Mouse (Mus musculus) heart, adult 2 months (tissue): ENCODE data around the gene Scn4b. TPM values are rescaled to one million over a fixed set of nuclear protein-coding genes. Genes with fewer than 3 reads are reported as not detected.
A peak's percentile ranks its signal among the peaks of the same experiment; 100 is the strongest.

ENCODE experiments used
- DNase-seq, 2 experiments: peaks; one replicate each; pipeline ENCODE4 v3.0.0; 2021
- H3K27ac ChIP-seq: fragments of 200-600 bp; 2 replicates; pipeline ENCODE4 v1.8.1; 2022
- H3K27me3 ChIP-seq: fragments of 200-500 bp; 2 replicates; pipeline ENCODE4 v1.6.1; 2012; ENCODE audit warnings: mild to moderate bottlenecking, low read length, inconsistent platforms, mixed read lengths; ENCODE audit not compliant: control insufficient read depth, insufficient read depth
- H3K36me3 ChIP-seq: fragments of 200-500 bp; 2 replicates; pipeline ENCODE4 v1.6.1; 2012; ENCODE audit warnings: low read length, inconsistent platforms; ENCODE audit not compliant: control insufficient read depth, insufficient read depth
- H3K4me1 ChIP-seq: fragments of 200-500 bp; 2 replicates; pipeline ENCODE4 v1.6.1; 2011; ENCODE audit warnings: low read length; ENCODE audit not compliant: control insufficient read depth, insufficient read depth
- H3K4me3 ChIP-seq: fragments of 200-600 bp; 2 replicates; pipeline ENCODE4 v1.8.1; 2022
- H3K79me2 ChIP-seq: fragments of 200-500 bp; replicated peaks from 2 replicates; pipeline ENCODE4 v1.6.1; 2012; ENCODE audit warnings: mild to moderate bottlenecking, inconsistent platforms, low read length, moderate library complexity, mixed read lengths; ENCODE audit not compliant: control insufficient read depth, insufficient read depth
- H3K9ac ChIP-seq: fragments of 200-500 bp; 2 replicates; pipeline ENCODE4 v1.6.1; 2012; ENCODE audit warnings: low read depth, mild to moderate bottlenecking, control low read depth, inconsistent platforms, low read length, mixed read lengths
- CTCF ChIP-seq: fragments of 200-600 bp; IDR thresholded peaks from 2 replicates; pipeline ENCODE4 v1.8.1; 2022; ENCODE audit warnings: antibody characterized with exemption, mild to moderate bottlenecking, moderate library complexity
- EP300 ChIP-seq: fragments of 200-500 bp; IDR thresholded peaks from 2 replicates; pipeline ENCODE4 v1.6.1; 2011; ENCODE audit warnings: low read depth, low read length, control low read depth; ENCODE audit not compliant: insufficient read depth
- POLR2A ChIP-seq: fragments of 200-500 bp; IDR thresholded peaks from 2 replicates; pipeline ENCODE4 v1.6.1; 2011; ENCODE audit warnings: mild to moderate bottlenecking, low read depth, low read length, control low read depth; ENCODE audit not compliant: insufficient read depth
- WGBS: fragments of 180-500 bp; shearing (Covaris S2); methylation state at CpG from one replicate; pipeline ENCODE4 v1.1.7; 2018; 5-methylcytosine and 5-hydroxymethylcytosine counted together
- intact Hi-C: fragments of 180-260 bp; cut with DNase I; formaldehyde crosslinking; loops from one replicate; pipeline ENCODE4 v1.15.1; 2025
- long read RNA-seq: library from polyadenylated mRNA; stranded (forward); transcript quantifications from one replicate; pipeline ENCODE4 v2.0.0, GENCODE M21; 2021
- polyA plus RNA-seq: library from polyadenylated mRNA; depleted of rRNA; stranded (reverse); fragments of >200 nt; gene quantifications from 2 replicates; pipeline ENCODE4 v1.2.3, GENCODE M21; 2012; rRNA removed
- total RNA-seq, 2 experiments: library from RNA; stranded (reverse); gene quantifications; 2 replicates each; pipeline ENCODE4 v1.2.3; 2021

The Scn4b gene
- total RNA-seq, result 10 to 100 TPM; 14.2 to 16.9 TPM
- 5.1 and 8.3 TPM in 2 replicates for polyA plus RNA-seq
- long read RNA-seq, full-length matches to known transcripts, result 3 of 6 reads
- long read RNA-seq, partial matches to known transcripts, result 0 of 6 reads
- long read RNA-seq, other reads (novel, unspliced or antisense), result 3 of 6 reads

DNA sequence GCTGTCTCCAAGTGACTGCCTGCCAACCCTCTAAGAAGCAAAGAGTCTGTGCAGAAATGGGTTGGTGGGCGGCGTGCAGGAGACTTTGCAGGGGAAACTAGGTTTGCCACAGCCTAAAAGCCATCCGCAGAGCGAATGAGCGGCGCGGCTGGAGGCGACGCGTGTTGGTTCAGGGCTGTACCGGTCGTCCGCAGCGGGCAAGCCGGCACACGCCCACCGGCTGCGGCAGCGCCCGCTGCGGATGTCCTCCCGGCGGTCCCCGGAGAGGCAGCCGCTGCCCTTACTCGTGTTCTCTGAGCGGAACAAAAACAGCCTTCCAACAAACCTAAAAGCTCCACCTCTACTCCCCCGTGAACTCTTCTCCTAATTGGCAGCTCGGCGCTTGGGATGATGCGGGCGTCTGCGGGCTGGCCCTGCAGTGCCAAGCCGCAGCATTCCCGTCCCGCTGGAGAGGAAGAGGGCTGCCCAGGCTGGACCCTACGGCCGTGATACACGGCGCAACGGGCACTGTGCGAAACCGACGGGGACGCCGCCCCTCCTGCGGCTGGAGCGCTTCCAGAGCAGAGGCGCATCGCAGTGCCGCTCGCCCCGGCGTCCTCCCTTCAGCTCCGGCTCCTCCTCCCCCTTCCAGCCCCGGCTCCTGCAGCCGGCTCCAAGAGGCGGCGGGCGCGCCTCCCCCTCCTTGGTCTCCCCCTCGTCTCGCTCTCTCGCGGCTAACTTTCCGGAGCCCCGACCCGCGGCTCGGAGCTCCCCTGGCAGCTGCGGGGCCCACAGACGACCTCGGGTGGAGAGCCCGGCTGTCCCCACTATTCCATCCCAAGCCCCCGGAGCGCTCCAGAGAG is at the start of gene Scn4b:
Scn4b (plus strand) TSS at position 205 of the 842 bp plus-strand sequence.
- no peaks in the 10 kb centered on the region for H3K79me2 ChIP-seq
- H3K4me3 ChIP-seq, result peak within 1 kb of the TSS; percentile 52
- H3K27ac ChIP-seq, result peak within 1 kb of the TSS; percentile 3; the same call in 1 of the 2 replicates
- no peak for TF ChIP-seq CTCF
- no peak for TF ChIP-seq EP300
- TF ChIP-seq POLR2A, result no peak
- intact Hi-C loops, result loop anchor here (5.0 kb wide), 1 partner anchor 91 kb away; no protein-coding TSS in a partner anchor
- peaks cover 3% of the 10 kb centered on the region for H3K27me3 ChIP-seq
- no peaks in the 10 kb centered on the region for H3K4me1 ChIP-seq
- 2% methylated on average over 76 of the region's 76 CpGs for WGBS
- H3K9ac ChIP-seq, result peak within 1 kb of the TSS; percentile 60
- peak; percentile 59 to 65 for DNase-seq
- no peaks in the 10 kb centered on the region for H3K36me3 ChIP-seq

DNA sequence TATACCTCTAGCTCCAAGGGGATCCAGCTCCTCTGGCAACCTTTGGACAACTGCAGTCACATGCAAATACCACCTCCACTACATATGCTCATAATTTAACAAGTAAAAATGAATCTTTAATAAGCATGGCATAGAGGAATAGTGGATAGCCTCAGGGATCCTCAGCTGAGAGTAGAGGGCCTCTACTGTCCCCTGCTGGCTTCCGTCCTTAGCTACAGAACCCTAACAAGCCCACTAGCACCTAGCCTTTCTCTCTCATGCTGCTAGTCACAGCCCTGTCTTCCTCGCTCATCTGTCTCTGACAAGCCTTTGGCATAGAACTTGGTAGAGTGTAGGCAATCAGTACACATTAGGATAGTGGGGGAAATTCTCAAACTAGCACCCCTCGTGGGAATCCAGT is 47.4 kb upstream of the Scn4b start:
- H3K27ac ChIP-seq, result no peak overlapping the region
- H3K9ac ChIP-seq, result no peak overlapping the region
- peaks cover 1% of the 10 kb centered on the region; the same call in 1 of the 2 replicates for H3K4me1 ChIP-seq
- no peak for DNase-seq
- no peak overlapping the region for H3K4me3 ChIP-seq
- no peak for TF ChIP-seq EP300
- no peak for TF ChIP-seq POLR2A
- no peak for TF ChIP-seq CTCF
- 67% methylated on average over 3 of the region's 3 CpGs for WGBS
- intact Hi-C loops, result no loop called here
- peaks cover 2% of the 10 kb centered on the region; the same call in 1 of the 2 replicates for H3K27me3 ChIP-seq
- no peaks in the 10 kb centered on the region for H3K36me3 ChIP-seq
- H3K79me2 ChIP-seq, result no peaks in the 10 kb centered on the region

DNA sequence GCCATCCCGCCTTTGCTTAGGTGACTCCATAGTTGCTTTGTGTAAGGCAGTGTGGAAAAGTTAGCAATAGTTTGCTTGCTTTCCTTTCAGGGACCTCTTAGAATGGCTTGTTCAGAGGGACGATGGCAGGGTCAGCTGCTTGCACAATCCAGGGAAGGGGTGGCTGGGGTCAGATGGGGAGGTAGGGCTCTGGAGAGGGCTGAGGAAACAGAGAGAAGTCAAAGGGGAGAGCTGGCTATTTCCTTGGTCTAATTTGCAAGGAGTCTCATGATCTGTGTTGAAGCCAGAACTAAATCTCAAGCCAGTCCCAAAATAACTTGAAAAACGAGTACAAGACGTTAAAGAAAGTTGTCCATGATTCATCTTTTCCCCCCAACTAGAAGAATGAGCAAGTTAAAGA is 45.6 kb upstream of the Scn4b start:
- no peak for TF ChIP-seq EP300
- TF ChIP-seq POLR2A, result no peak
- TF ChIP-seq CTCF, result no peak
- no peak overlapping the region for H3K4me3 ChIP-seq
- no peaks in the 10 kb centered on the region for H3K79me2 ChIP-seq
- no peak for DNase-seq
- peaks cover 2% of the 10 kb centered on the region; the same call in 1 of the 2 replicates for H3K27me3 ChIP-seq
- no peak overlapping the region for H3K9ac ChIP-seq
- H3K27ac ChIP-seq, result peak overlapping the region; percentile 23
- 36% methylated on average over 4 of the region's 4 CpGs for WGBS
- H3K36me3 ChIP-seq, result no peaks in the 10 kb centered on the region
- peaks cover 1% of the 10 kb centered on the region; the same call in 1 of the 2 replicates for H3K4me1 ChIP-seq
- intact Hi-C loops, result no loop called here

DNA sequence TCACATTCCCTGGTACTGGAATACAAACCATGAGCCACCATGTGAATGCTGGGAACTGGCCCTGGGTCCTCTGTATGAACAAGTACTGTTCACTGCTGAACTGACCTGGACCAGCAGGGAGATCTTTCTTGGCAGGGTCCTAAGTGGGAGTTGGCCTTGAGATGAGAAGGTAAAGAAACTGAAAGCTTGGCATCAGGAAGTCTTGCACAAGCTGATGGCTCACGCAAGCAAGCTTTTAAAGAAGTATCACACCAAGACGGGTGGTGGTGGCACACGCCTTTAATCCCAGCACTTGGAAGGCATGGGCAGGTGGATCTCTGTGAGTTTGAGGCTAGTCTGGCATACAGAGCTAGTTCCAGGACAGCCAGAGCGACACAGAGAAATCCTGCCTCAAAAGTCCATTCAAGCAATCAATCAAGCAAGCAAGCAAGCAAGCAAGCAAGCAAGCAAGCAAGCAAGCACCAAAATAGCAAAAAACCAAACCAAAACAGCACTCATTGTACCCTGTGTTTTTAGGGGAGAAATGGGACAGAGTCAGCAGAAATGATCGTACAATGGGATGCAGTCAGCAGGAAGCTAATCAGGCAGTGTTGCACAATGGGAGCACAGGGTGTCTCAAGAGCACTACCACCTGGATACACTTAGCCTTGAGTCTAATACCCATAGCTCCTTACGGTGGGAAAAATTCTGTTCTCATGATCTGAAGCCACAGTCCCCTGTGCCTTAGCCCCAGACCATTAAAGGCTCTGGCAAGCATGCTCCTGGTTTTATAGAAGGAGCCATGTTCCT is 42.9 kb upstream of the Scn4b start:
- Histone ChIP-seq H3K4me1 (peaks cover 1% of the 10 kb centered on the region; the same call in 1 of the 2 replicates), H3K79me2 (no peaks in the 10 kb centered on the region), H3K9ac (no peak overlapping the region), H3K4me3 (no peak overlapping the region), H3K36me3 (no peaks in the 10 kb centered on the region), H3K27ac (no peak overlapping the region), H3K27me3 (peaks cover 2% of the 10 kb centered on the region; the same call in 1 of the 2 replicates)
- 76% methylated on average over 6 of the region's 6 CpGs for WGBS
- TF ChIP-seq POLR2A (no peak), CTCF (no peak), EP300 (no peak)
- intact Hi-C loops, result no loop called here
- peak in 1 of 2 experiments; percentile 24 for DNase-seq

DNA sequence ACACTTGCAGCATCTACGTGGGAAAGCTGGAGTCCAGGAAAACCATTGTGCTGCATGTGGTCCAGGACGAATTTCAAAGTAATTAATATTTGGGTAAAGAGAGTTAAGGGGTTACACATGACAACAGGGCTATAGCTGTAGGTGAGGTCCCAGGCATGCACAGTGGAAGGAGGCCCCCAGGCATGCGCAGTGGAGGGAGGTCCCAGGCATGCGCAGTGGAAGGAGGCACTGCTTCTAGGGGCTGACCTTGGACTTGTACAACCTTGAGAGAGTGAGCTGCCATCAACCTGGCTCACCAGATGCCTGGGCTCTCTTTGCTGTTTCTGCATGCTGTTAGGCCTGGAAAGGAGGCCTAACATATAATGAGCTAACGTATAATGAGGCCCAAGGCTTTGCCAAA is 40.3 kb upstream of the Scn4b start:
- intact Hi-C loops, result no loop called here
- H3K27ac ChIP-seq, result no peak overlapping the region
- H3K4me3 ChIP-seq, result no peak overlapping the region
- H3K79me2 ChIP-seq, result no peaks in the 10 kb centered on the region
- H3K27me3 ChIP-seq, result peaks cover 2% of the 10 kb centered on the region; the same call in 1 of the 2 replicates
- DNase-seq, result no peak
- TF ChIP-seq POLR2A, result no peak
- TF ChIP-seq CTCF, result no peak
- TF ChIP-seq EP300, result no peak
- H3K9ac ChIP-seq, result no peak overlapping the region
- 82% methylated on average over 5 of the region's 5 CpGs for WGBS
- H3K36me3 ChIP-seq, result no peaks in the 10 kb centered on the region
- H3K4me1 ChIP-seq, result no peaks in the 10 kb centered on the region
